Comparison of ENCODE assay signal across 8 mouse cellular contexts in genomic region chr11:116025056-116025845, GRCm38 (mm10). TPM values are rescaled to one million over a fixed set of nuclear protein-coding genes. Genes with fewer than 3 reads are reported as not detected.
DNase-seq lines count a peak whose midpoint lies in the region; ATAC-seq and TF ChIP-seq lines count a peak whose summit lies in the region.

No protein-coding gene starts in this region.

- H3K27ac ChIP-seq in heart, adult 2 months = peak overlapping the region; percentile 23; the same call in 1 of the 2 replicates
- H3K27ac ChIP-seq in liver, embryonic 14.5 days = peak overlapping the region; percentile 56

- TF ChIP-seq EP300 in heart, adult 2 months (IDR thresholded peaks at IDR 0.05; ENCODE audit: insufficient read depth, low read depth, low read length) = no peak
- TF ChIP-seq EP300 in liver, embryonic 14.5 days (IDR thresholded peaks at IDR 0.05; ENCODE audit: low read depth) = no peak

- no peak for TF ChIP-seq CTCF in heart, adult 2 months (IDR thresholded peaks at IDR 0.05)
- TF ChIP-seq CTCF in liver, embryonic 14.5 days (IDR thresholded peaks at IDR 0.05; ENCODE audit: low read depth) = no peak

- no peaks in the 10 kb centered on the region for H3K79me2 ChIP-seq in heart, adult 2 months (replicated peaks; ENCODE audit: control insufficient read depth, insufficient read depth, low read length)

- no peak overlapping the region; the same call in 1 of the 2 replicates for H3K4me2 ChIP-seq in liver, embryonic 14.5 days (ENCODE audit: low read depth)

- 91% methylated on average over 3 of the region's 3 CpGs for WGBS in heart, adult 2 months
- 85% methylated on average over 3 of the region's 3 CpGs for WGBS in liver, embryonic 14.5 days (ENCODE audit: insufficient replicate concordance)

- peaks cover 15% of the 10 kb centered on the region for H3K36me3 ChIP-seq in heart, adult 2 months (ENCODE audit: control insufficient read depth, insufficient read depth, low read length)
- peaks cover 20% of the 10 kb centered on the region for H3K36me3 ChIP-seq in liver, embryonic 14.5 days (replicated peaks; ENCODE audit: control insufficient read depth, insufficient read depth, low read depth)

- no peak overlapping the region for H3K4me3 ChIP-seq in heart, adult 2 months
- no peak overlapping the region for H3K4me3 ChIP-seq in liver, embryonic 14.5 days (ENCODE audit: insufficient read depth in 1 of 2, low read depth in 2 of 2, low read length in 2 of 2)

- ATAC-seq in liver, embryonic 14.5 days (ENCODE audit: insufficient read depth) = no peak
- no peak for ATAC-seq in granulocyte monocyte progenitor cell, adult 5-6 weeks (replicated peaks; ENCODE audit: poor library complexity, severe bottlenecking)

- H3K4me1 ChIP-seq in heart, adult 2 months (ENCODE audit: control insufficient read depth, insufficient read depth, low read length) = peaks cover 5% of the 10 kb centered on the region
- peaks cover 9 to 15% of the 10 kb centered on the region in 2 experiments for H3K4me1 ChIP-seq in liver, embryonic 14.5 days (replicated peaks; ENCODE audit: control insufficient read depth in 2 of 2, insufficient read depth in 2 of 2, low read length in 1 of 2)

- intact Hi-C loops in heart, adult 2 months (cut with DNase I) = no loop called here

- no peak for DNase-seq in heart, adult 2 months
- DNase-seq in heart, adult 18-20 months = no peak
- peak; percentile 25 for DNase-seq in thymus, postnatal 4 days
- DNase-seq in thymus, postnatal 0 days (ENCODE audit: low spot score) = no peak
- no peak for DNase-seq in liver, embryonic 14.5 days (ENCODE audit: low read depth in 3 of 3, low spot score in 3 of 3)
- no peak for DNase-seq in right cerebral cortex, postnatal 10 days (ENCODE audit: low spot score in 2 of 2)
- no peak for DNase-seq in retina, embryonic 14.5 days (ENCODE audit: low spot score)

- H3K27me3 ChIP-seq in heart, adult 2 months (ENCODE audit: control insufficient read depth, insufficient read depth, low read length) = no peaks in the 10 kb centered on the region
- no peaks in the 10 kb centered on the region for H3K27me3 ChIP-seq in liver, embryonic 14.5 days (ENCODE audit: control insufficient read depth, insufficient read depth, low read length)

- TF ChIP-seq POLR2A in heart, adult 2 months (IDR thresholded peaks at IDR 0.05; ENCODE audit: insufficient read depth, low read depth, low read length) = no peak

- H3K9me3 ChIP-seq in liver, embryonic 14.5 days (ENCODE audit: control insufficient read depth, low read length) = no peaks in the 10 kb centered on the region

- H3K9ac ChIP-seq in heart, adult 2 months (ENCODE audit: low read depth, low read length) = no peak overlapping the region
- no peak overlapping the region for H3K9ac ChIP-seq in liver, embryonic 14.5 days (replicated peaks)

RNA-seq across cellular contexts. Expression of gene H3f3b, which starts 2.5 kb away (rescaled TPM):
- 100 to 1,000 TPM; 105 to 128 TPM for total RNA-seq in heart, adult 2 months (2021)
- 67.5 and 82.1 TPM in 2 replicates for polyA plus RNA-seq in heart, adult 2 months (2012; rRNA removed)
- 100 to 1,000 TPM in 1 of 2 experiments, 10 to 100 TPM in 1; 98.0 to 107 TPM for total RNA-seq in heart, adult 18-20 months (2021)
- 2,823 and 2,911 TPM in 2 replicates for polyA plus RNA-seq in thymus, postnatal 0 days (2015; fragmentation: Nextera tagmentation; extraction: Ambion mirVana)
- polyA plus RNA-seq in liver, embryonic 14.5 days (2012; rRNA removed) = 173 and 248 TPM in 2 replicates
- 651 and 676 TPM in 2 replicates for polyA plus RNA-seq in liver, embryonic 14.5 days (2014; fragmentation: Nextera tagmentation; extraction: Ambion mirVana)
- 447 and 460 TPM in 2 replicates for total RNA-seq in granulocyte monocyte progenitor cell, adult 5-6 weeks (2014; fragmentation: Nextera tagmentation)
- total RNA-seq in granulocyte monocyte progenitor cell, adult 5-6 weeks (2017) = 931 and 1,017 TPM in 2 replicates

RNA-seq across cellular contexts. Expression of gene Unk, which starts 4.9 kb away (rescaled TPM):
- total RNA-seq in heart, adult 2 months (2021) = 1 to 10 TPM; 7.1 to 7.9 TPM
- polyA plus RNA-seq in heart, adult 2 months (2012; rRNA removed) = 16.5 and 20.4 TPM in 2 replicates
- 1 to 10 TPM; 5.2 to 7.8 TPM for total RNA-seq in heart, adult 18-20 months (2021)
- 20.5 and 22.9 TPM in 2 replicates for polyA plus RNA-seq in thymus, postnatal 0 days (2015; fragmentation: Nextera tagmentation; extraction: Ambion mirVana)
- polyA plus RNA-seq in liver, embryonic 14.5 days (2012; rRNA removed) = 10.4 and 12.1 TPM in 2 replicates
- 6.4 and 7.9 TPM in 2 replicates for polyA plus RNA-seq in liver, embryonic 14.5 days (2014; fragmentation: Nextera tagmentation; extraction: Ambion mirVana)
- 25.4 and 40.0 TPM in 2 replicates for total RNA-seq in granulocyte monocyte progenitor cell, adult 5-6 weeks (2014; fragmentation: Nextera tagmentation)
- 15.2 and 19.9 TPM in 2 replicates for total RNA-seq in granulocyte monocyte progenitor cell, adult 5-6 weeks (2017)

RNA-seq across cellular contexts. Expression of gene Galk1, which starts 12.7 kb away (rescaled TPM):
- 10 to 100 TPM; 14.5 to 14.7 TPM for total RNA-seq in heart, adult 2 months (2021)
- 14.6 and 16.4 TPM in 2 replicates for polyA plus RNA-seq in heart, adult 2 months (2012; rRNA removed)
- total RNA-seq in heart, adult 18-20 months (2021) = 10 to 100 TPM; 14.1 to 15.0 TPM
- 182 and 188 TPM in 2 replicates for polyA plus RNA-seq in thymus, postnatal 0 days (2015; fragmentation: Nextera tagmentation; extraction: Ambion mirVana)
- polyA plus RNA-seq in liver, embryonic 14.5 days (2012; rRNA removed) = 55.9 and 59.1 TPM in 2 replicates
- polyA plus RNA-seq in liver, embryonic 14.5 days (2014; fragmentation: Nextera tagmentation; extraction: Ambion mirVana) = 102 and 113 TPM in 2 replicates
- total RNA-seq in granulocyte monocyte progenitor cell, adult 5-6 weeks (2014; fragmentation: Nextera tagmentation) = 36.7 and 62.2 TPM in 2 replicates
- 41.3 and 52.3 TPM in 2 replicates for total RNA-seq in granulocyte monocyte progenitor cell, adult 5-6 weeks (2017)

RNA-seq across cellular contexts. Expression of gene Itgb4, which starts 50.7 kb away (rescaled TPM):
- total RNA-seq in heart, adult 2 months (2021) = 1 to 10 TPM; 2.6 to 2.9 TPM
- polyA plus RNA-seq in heart, adult 2 months (2012; rRNA removed) = 1.9 and 3.1 TPM in 2 replicates
- 1 to 10 TPM; 1.9 to 3.7 TPM for total RNA-seq in heart, adult 18-20 months (2021)
- polyA plus RNA-seq in thymus, postnatal 0 days (2015; fragmentation: Nextera tagmentation; extraction: Ambion mirVana) = 7.8 TPM in 2 replicates
- polyA plus RNA-seq in liver, embryonic 14.5 days (2012; rRNA removed) = 0.10 and 0.11 TPM in 2 replicates
- 0.16 and 0.17 TPM in 2 replicates for polyA plus RNA-seq in liver, embryonic 14.5 days (2014; fragmentation: Nextera tagmentation; extraction: Ambion mirVana)
- not detected in 2 replicates for total RNA-seq in granulocyte monocyte progenitor cell, adult 5-6 weeks (2014; fragmentation: Nextera tagmentation)
- not detected in 2 replicates for total RNA-seq in granulocyte monocyte progenitor cell, adult 5-6 weeks (2017)

RNA-seq across cellular contexts. Expression of gene Unc13d, which starts 52.5 kb away (rescaled TPM):
- 1 to 10 TPM in 1 of 2 experiments, under 1 TPM in 1; 0.55 to 1.5 TPM for total RNA-seq in heart, adult 2 months (2021)
- polyA plus RNA-seq in heart, adult 2 months (2012; rRNA removed) = 1.1 and 1.7 TPM in 2 replicates
- total RNA-seq in heart, adult 18-20 months (2021) = 1 to 10 TPM in 1 of 2 experiments, under 1 TPM in 1; 0.42 to 2.0 TPM
- polyA plus RNA-seq in thymus, postnatal 0 days (2015; fragmentation: Nextera tagmentation; extraction: Ambion mirVana) = 32.4 and 34.7 TPM in 2 replicates
- polyA plus RNA-seq in liver, embryonic 14.5 days (2012; rRNA removed) = 18.7 and 19.6 TPM in 2 replicates
- 14.9 and 16.8 TPM in 2 replicates for polyA plus RNA-seq in liver, embryonic 14.5 days (2014; fragmentation: Nextera tagmentation; extraction: Ambion mirVana)
- 19.1 and 26.7 TPM in 2 replicates for total RNA-seq in granulocyte monocyte progenitor cell, adult 5-6 weeks (2014; fragmentation: Nextera tagmentation)
- 18.2 and 21.1 TPM in 2 replicates for total RNA-seq in granulocyte monocyte progenitor cell, adult 5-6 weeks (2017)
